Mouse (Mus musculus): ENCODE measurements around the gene Gm9495.
"Not testable (repeated sequence)": the region's sequence is repeated elsewhere in the genome, so short reads cannot be mapped to it uniquely, and the experiment has no call there.

Gene Gm9495

GRCm38 (mm10) chr8:69453465-69453864 lies at the start of gene Gm9495:
Gm9495 (minus strand) TSS chr8:69453565.
- DNase-seq (ENCODE audit: low spot score) = not testable (repeated sequence)

GRCm38 (mm10) chr8:69474946-69475345 lies 21.6 kb upstream of the Gm9495 start:
- DNase-seq (ENCODE audit: low spot score) = not testable (repeated sequence)

DNA sequence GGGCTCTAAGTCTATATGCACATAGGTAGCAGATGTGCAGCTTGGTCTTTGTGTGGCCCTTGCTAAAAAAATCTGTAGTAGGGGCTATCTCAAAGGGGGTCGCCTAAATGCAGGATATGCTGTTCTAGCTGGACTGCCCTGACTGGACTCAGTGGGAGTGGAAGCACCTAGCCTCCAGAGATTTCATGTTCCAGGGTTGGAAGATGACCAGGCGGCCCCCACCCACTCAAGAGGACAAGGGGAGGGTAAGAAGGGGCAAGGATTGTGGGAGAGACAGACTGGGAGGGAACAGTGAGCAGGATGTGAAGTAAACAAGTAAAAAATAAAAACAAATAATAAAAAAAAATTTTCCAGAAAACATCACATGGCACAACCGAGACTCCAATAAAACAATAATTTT lies 33.3 kb downstream of the Gm9495 start:
- DNase-seq (ENCODE audit: low spot score) = not testable (repeated sequence)

GRCm38 (mm10) chr8:69414326-69414725 lies 39.0 kb downstream of the Gm9495 start:
- DNase-seq (ENCODE audit: low spot score) = no peak

- DNase-seq (ENCODE audit: low spot score) = no peak
Measured at GRCm38 (mm10) chr8:69404768-69405167, 48.6 kb downstream of the Gm9495 start.

DNA sequence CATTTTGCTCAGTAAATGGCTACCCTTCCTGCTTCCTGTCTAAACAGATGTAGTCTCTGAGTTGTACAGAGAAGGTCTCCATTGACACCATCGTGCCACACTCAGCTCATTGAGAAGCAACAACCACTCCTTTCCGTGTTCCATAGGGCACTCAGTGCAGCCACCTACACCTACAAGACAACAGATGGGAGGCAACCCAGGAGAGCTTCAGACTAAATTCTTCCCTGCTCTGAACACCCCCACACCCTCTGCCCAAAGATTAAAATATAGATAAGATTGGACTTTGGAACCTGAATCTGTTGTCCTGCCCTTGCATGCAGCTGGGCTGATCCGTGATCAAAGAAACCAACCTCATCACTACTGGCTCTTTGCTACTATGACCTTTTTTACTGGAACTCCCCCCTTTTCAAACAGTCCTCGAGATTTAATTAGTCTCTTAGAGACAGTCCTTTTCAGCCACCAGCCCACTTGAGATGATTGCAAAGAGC lies 53.4 kb downstream of the Gm9495 start:
- DNase-seq (ENCODE audit: low spot score) = no peak

GRCm38 (mm10) chr8:69399181-69399955 lies 54.0 kb downstream of the Gm9495 start:
- no peak for DNase-seq (ENCODE audit: low spot score)

GRCm38 (mm10) chr8:69396196-69396595 lies 57.2 kb downstream of the Gm9495 start:
- no peak for DNase-seq (ENCODE audit: low spot score)

GRCm38 (mm10) chr8:69395050-69395789 lies 58.1 kb downstream of the Gm9495 start:
- peak; percentile 82 for DNase-seq (ENCODE audit: low spot score)

GRCm38 (mm10) chr8:69384361-69384760 lies 69.0 kb downstream of the Gm9495 start:
- DNase-seq (ENCODE audit: low spot score) = no peak
